8 mouse cellular contexts compared by ENCODE assay signal in genomic region chr9:35200529-35201060, GRCm38 (mm10). TPM values are rescaled to one million over a fixed set of nuclear protein-coding genes. Genes with fewer than 3 reads are reported as not detected.
DNase-seq lines count a peak whose midpoint lies in the region; ATAC-seq and TF ChIP-seq lines count a peak whose summit lies in the region.

No protein-coding gene starts in this region.

- no peak for TF ChIP-seq CTCF in G1E (IDR thresholded peaks at IDR 0.05; ENCODE audit: low read depth, low read length)
- no peak for TF ChIP-seq CTCF in forebrain, postnatal 0 days (IDR thresholded peaks at IDR 0.05; ENCODE audit: low read depth)
- no peak for TF ChIP-seq CTCF in liver, postnatal 0 days (IDR thresholded peaks at IDR 0.05; ENCODE audit: low read depth)

- no peak for DNase-seq in heart, embryonic 10.5 days (ENCODE audit: low spot score)
- no peak for DNase-seq in heart, postnatal 4 days
- DNase-seq in G1E (ENCODE audit: low spot score): peak; percentile 9
- peak; percentile 10 for DNase-seq in forebrain, postnatal 0 days
- no peak for DNase-seq in liver, postnatal 0 days
- DNase-seq in urinary bladder, postnatal 14 days (ENCODE audit: low spot score): no peak
- no peak for DNase-seq in spleen, postnatal 36 days (ENCODE audit: low spot score in 2 of 2)

- H3K4me2 ChIP-seq in forebrain, postnatal 0 days (ENCODE audit: low read depth): peak overlapping the region; percentile 93
- H3K4me2 ChIP-seq in liver, postnatal 0 days (ENCODE audit: low read depth, low read length): peak overlapping the region; percentile 86

- peak overlapping the region; percentile 92 for H3K27ac ChIP-seq in heart, embryonic 10.5 days
- no peak overlapping the region for H3K27ac ChIP-seq in forebrain, postnatal 0 days (ENCODE audit: low read depth, low read length)
- peak overlapping the region; percentile 94; the same call in 1 of the 2 replicates for H3K27ac ChIP-seq in liver, postnatal 0 days (ENCODE audit: low read depth)

- H3K4me1 ChIP-seq in heart, embryonic 10.5 days: peaks cover 31% of the 10 kb centered on the region
- H3K4me1 ChIP-seq in G1E (ENCODE audit: insufficient read depth, low read depth, low read length): peaks cover 48% of the 10 kb centered on the region
- H3K4me1 ChIP-seq in forebrain, postnatal 0 days (ENCODE audit: insufficient read depth): peaks cover 9% of the 10 kb centered on the region
- H3K4me1 ChIP-seq in liver, postnatal 0 days (ENCODE audit: insufficient read depth): peaks cover 16% of the 10 kb centered on the region

- H3K27me3 ChIP-seq in heart, embryonic 10.5 days (ENCODE audit: insufficient read depth, poor library complexity, severe bottlenecking): no peaks in the 10 kb centered on the region
- no peaks in the 10 kb centered on the region for H3K27me3 ChIP-seq in G1E (ENCODE audit: insufficient read depth, low read length)
- H3K27me3 ChIP-seq in forebrain, postnatal 0 days (ENCODE audit: insufficient read depth, low read length): no peaks in the 10 kb centered on the region
- no peaks in the 10 kb centered on the region for H3K27me3 ChIP-seq in liver, postnatal 0 days (ENCODE audit: insufficient read depth, low read length)

- peak; percentile 18; the same call in 1 of the 2 replicates for TF ChIP-seq EP300 in liver, postnatal 0 days (IDR thresholded peaks at IDR 0.05; ENCODE audit: low read depth)

- H3K36me3 ChIP-seq in heart, embryonic 10.5 days: peaks cover 18% of the 10 kb centered on the region
- H3K36me3 ChIP-seq in G1E (replicated peaks): peaks cover 33% of the 10 kb centered on the region
- H3K36me3 ChIP-seq in forebrain, postnatal 0 days (ENCODE audit: insufficient read depth): peaks cover 13% of the 10 kb centered on the region
- peaks cover 13% of the 10 kb centered on the region for H3K36me3 ChIP-seq in liver, postnatal 0 days (replicated peaks; ENCODE audit: insufficient read depth, low read length)

- H3K9ac ChIP-seq in forebrain, postnatal 0 days: no peak overlapping the region
- H3K9ac ChIP-seq in liver, postnatal 0 days (replicated peaks): peak overlapping the region; percentile 84

- ATAC-seq in G1E (ENCODE audit: extremely low read depth, insufficient number of reproducible peaks, low FRiP score, poor library complexity, severe bottlenecking): peak; percentile 46; the same call in 1 of the 2 replicates
- peak; percentile 14; the same call in 1 of the 2 replicates for ATAC-seq in forebrain, postnatal 0 days
- ATAC-seq in liver, postnatal 0 days: no peak
- ATAC-seq in monocyte, adult 5-6 weeks (replicated peaks; ENCODE audit: insufficient number of reproducible peaks, low FRiP score, low TSS enrichment, poor library complexity, severe bottlenecking): no peak

- peak overlapping the region; percentile 81 for H3K4me3 ChIP-seq in heart, embryonic 10.5 days
- peak overlapping the region; percentile 78 for H3K4me3 ChIP-seq in G1E (ENCODE audit: low read depth, low read length)
- H3K4me3 ChIP-seq in forebrain, postnatal 0 days (ENCODE audit: low read depth, low read length): no peak overlapping the region
- peak overlapping the region; percentile 72 for H3K4me3 ChIP-seq in liver, postnatal 0 days (ENCODE audit: low read depth, low read length)

- H3K9me3 ChIP-seq in heart, embryonic 10.5 days: no peaks in the 10 kb centered on the region
- H3K9me3 ChIP-seq in G1E (replicated peaks): no peaks in the 10 kb centered on the region
- no peaks in the 10 kb centered on the region for H3K9me3 ChIP-seq in forebrain, postnatal 0 days (ENCODE audit: low read length)
- no peaks in the 10 kb centered on the region for H3K9me3 ChIP-seq in liver, postnatal 0 days (ENCODE audit: low read length)

- 58% methylated on average over 9 of the region's 9 CpGs for WGBS in heart, embryonic 10.5 days
- 60% methylated on average over 9 of the region's 9 CpGs for WGBS in forebrain, postnatal 0 days
- WGBS in liver, postnatal 0 days (ENCODE audit: insufficient replicate concordance): 35% methylated on average over 9 of the region's 9 CpGs

RNA-seq across cellular contexts. Expression of gene Tirap, which starts 0.5 kb away (rescaled TPM):
- 14.1 and 15.3 TPM in 2 replicates for polyA plus RNA-seq in heart, embryonic 10.5 days (2016; fragmentation: Nextera tagmentation; extraction: Ambion mirVana)
- total RNA-seq in heart, postnatal 4 days (2021): 1 to 10 TPM; 7.7 TPM
- 6.8 and 11.7 TPM in 2 replicates for total RNA-seq in G1E (2014; fragmentation: Nextera tagmentation)
- 7.7 and 8.1 TPM in 2 replicates for total RNA-seq in G1E (2017)
- polyA plus RNA-seq in G1E (2012): 5.0 and 5.3 TPM in 2 replicates
- 1.7 and 2.0 TPM in 2 replicates for total RNA-seq in forebrain, postnatal 0 days (2014; rRNA removed)
- 1.5 and 2.1 TPM in 2 replicates for polyA plus RNA-seq in forebrain, postnatal 0 days (2015; fragmentation: Nextera tagmentation; extraction: Ambion mirVana)
- polyA plus RNA-seq in liver, postnatal 0 days (2015; fragmentation: Nextera tagmentation; extraction: Ambion mirVana): 8.8 and 10.6 TPM in 2 replicates
- 9.9 to 13.5 TPM (median 12.9 TPM) in 3 replicates for total RNA-seq in monocyte, adult 5-6 weeks (2017)

RNA-seq across cellular contexts. Expression of gene Srpr, which starts 0.6 kb away (rescaled TPM):
- polyA plus RNA-seq in heart, embryonic 10.5 days (2016; fragmentation: Nextera tagmentation; extraction: Ambion mirVana): 96.1 and 97.8 TPM in 2 replicates
- total RNA-seq in heart, postnatal 4 days (2021): 10 to 100 TPM; 93.2 to 95.3 TPM
- total RNA-seq in G1E (2014; fragmentation: Nextera tagmentation) (58.0 and 62.1 TPM in 2 replicates), G1E (2017) (33.6 and 42.1 TPM in 2 replicates)
- polyA plus RNA-seq in G1E (2012): 6.2 and 7.0 TPM in 2 replicates
- total RNA-seq in forebrain, postnatal 0 days (2014; rRNA removed): 31.0 and 37.6 TPM in 2 replicates
- 40.1 and 45.7 TPM in 2 replicates for polyA plus RNA-seq in forebrain, postnatal 0 days (2015; fragmentation: Nextera tagmentation; extraction: Ambion mirVana)
- polyA plus RNA-seq in liver, postnatal 0 days (2015; fragmentation: Nextera tagmentation; extraction: Ambion mirVana): 93.4 and 94.4 TPM in 2 replicates
- 44.4 to 75.2 TPM (median 54.0 TPM) in 3 replicates for total RNA-seq in monocyte, adult 5-6 weeks (2017)

RNA-seq across cellular contexts. Expression of gene Foxred1, which starts 10.3 kb away (rescaled TPM):
- 64.2 and 73.9 TPM in 2 replicates for polyA plus RNA-seq in heart, embryonic 10.5 days (2016; fragmentation: Nextera tagmentation; extraction: Ambion mirVana)
- 10 to 100 TPM; 84.7 to 85.2 TPM for total RNA-seq in heart, postnatal 4 days (2021)
- total RNA-seq in G1E (2014; fragmentation: Nextera tagmentation) (11.9 and 13.5 TPM in 2 replicates), G1E (2017) (31.1 and 39.2 TPM in 2 replicates)
- 8.4 and 11.4 TPM in 2 replicates for polyA plus RNA-seq in G1E (2012)
- 38.1 and 42.3 TPM in 2 replicates for total RNA-seq in forebrain, postnatal 0 days (2014; rRNA removed)
- 32.0 and 40.8 TPM in 2 replicates for polyA plus RNA-seq in forebrain, postnatal 0 days (2015; fragmentation: Nextera tagmentation; extraction: Ambion mirVana)
- polyA plus RNA-seq in liver, postnatal 0 days (2015; fragmentation: Nextera tagmentation; extraction: Ambion mirVana): 26.7 and 29.2 TPM in 2 replicates
- total RNA-seq in monocyte, adult 5-6 weeks (2017): 33.0 to 49.7 TPM (median 42.1 TPM) in 3 replicates

RNA-seq across cellular contexts. Expression of gene Dcps, which starts 24.7 kb away (rescaled TPM):
- 74.8 and 81.9 TPM in 2 replicates for polyA plus RNA-seq in heart, embryonic 10.5 days (2016; fragmentation: Nextera tagmentation; extraction: Ambion mirVana)
- total RNA-seq in heart, postnatal 4 days (2021): 10 to 100 TPM; 29.7 to 30.5 TPM
- total RNA-seq in G1E (2014; fragmentation: Nextera tagmentation) (32.7 and 39.1 TPM in 2 replicates), G1E (2017) (53.4 and 68.1 TPM in 2 replicates)
- 84.2 and 91.5 TPM in 2 replicates for polyA plus RNA-seq in G1E (2012)
- total RNA-seq in forebrain, postnatal 0 days (2014; rRNA removed): 48.5 and 61.6 TPM in 2 replicates
- polyA plus RNA-seq in forebrain, postnatal 0 days (2015; fragmentation: Nextera tagmentation; extraction: Ambion mirVana): 63.5 and 63.6 TPM in 2 replicates
- polyA plus RNA-seq in liver, postnatal 0 days (2015; fragmentation: Nextera tagmentation; extraction: Ambion mirVana): 23.7 and 23.9 TPM in 2 replicates
- 22.0 to 26.1 TPM (median 25.5 TPM) in 3 replicates for total RNA-seq in monocyte, adult 5-6 weeks (2017)

Comparison
In these comparisons a context has a peak if more than half of its experiments do, and no peak if none do; other contexts are left out.
1. DNase-seq: peak in G1E (single experiment) and forebrain, postnatal 0 days (single experiment); none in heart, embryonic 10.5 days (single experiment), heart, postnatal 4 days (single experiment), liver, postnatal 0 days (single experiment), urinary bladder, postnatal 14 days (single experiment) and spleen, postnatal 36 days (0 of 2).
2. ATAC-seq: peak in G1E (single experiment) and forebrain, postnatal 0 days (single experiment); none in liver, postnatal 0 days (single experiment) and monocyte, adult 5-6 weeks (single experiment).